Mouse (Mus musculus) gastrocnemius, adult 18-20 months (tissue): ENCODE measurements around the gene Lime1. TPM values are rescaled to one million over a fixed set of nuclear protein-coding genes. Genes with fewer than 3 reads are reported as not detected.

Experiments
- DNase-seq: peaks from one replicate; pipeline ENCODE4 v3.0.0; 2021; ENCODE audit warnings: low spot score
- total RNA-seq, 2 experiments: library from RNA; stranded (reverse); gene quantifications; 2 replicates each; pipeline ENCODE4 v1.2.3; 2021

The Lime1 gene
- total RNA-seq, 2 experiments from 2014 or later, result 3.8 to 4.5 TPM

DNA sequence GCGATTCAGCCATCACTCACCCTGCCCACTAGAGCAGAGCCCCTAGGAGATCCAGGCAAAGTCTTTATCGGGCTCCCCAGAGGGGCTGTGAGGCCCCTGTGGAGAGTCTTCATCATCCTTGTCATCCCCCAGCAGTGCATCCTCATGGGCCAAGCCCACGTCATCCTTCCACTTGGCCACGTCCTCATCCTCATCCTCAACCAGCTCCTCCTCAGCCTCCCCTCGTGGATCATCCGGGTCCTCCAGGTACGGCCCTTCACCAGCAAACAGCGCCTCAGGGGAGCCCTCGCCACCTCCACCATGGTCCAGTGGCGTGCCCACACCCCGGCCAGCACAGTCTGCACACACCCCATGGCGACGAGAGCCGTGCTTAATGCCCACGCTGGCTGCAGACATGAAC is 11.1 kb downstream of the Lime1 start:
- DNase-seq, result no peak

DNA sequence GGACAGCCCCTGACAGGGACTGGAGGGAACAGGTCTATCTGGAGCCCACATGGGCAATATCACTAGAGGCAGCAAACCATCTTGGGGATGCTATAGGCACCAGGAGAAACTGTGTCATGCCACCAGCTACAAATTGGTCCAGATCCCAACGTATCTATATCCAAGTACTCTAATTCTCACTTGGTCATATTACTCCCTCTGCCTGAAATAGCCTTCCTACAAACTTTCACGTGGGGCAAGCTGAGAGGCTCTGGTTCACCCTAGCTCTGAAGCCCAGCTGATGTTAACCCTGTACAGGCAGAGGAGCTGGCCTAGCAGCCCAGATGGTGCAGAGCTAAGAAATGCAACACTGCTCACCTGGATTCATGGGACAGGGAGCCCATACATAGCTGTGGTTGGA is 11.7 kb downstream of the Lime1 start:
- peak; percentile 46 for DNase-seq

- DNase-seq, result peak; percentile 89
Measured at GRCm38 (mm10) chr2:181392600-181393213, 12.8 kb downstream of the Lime1 start.

DNA sequence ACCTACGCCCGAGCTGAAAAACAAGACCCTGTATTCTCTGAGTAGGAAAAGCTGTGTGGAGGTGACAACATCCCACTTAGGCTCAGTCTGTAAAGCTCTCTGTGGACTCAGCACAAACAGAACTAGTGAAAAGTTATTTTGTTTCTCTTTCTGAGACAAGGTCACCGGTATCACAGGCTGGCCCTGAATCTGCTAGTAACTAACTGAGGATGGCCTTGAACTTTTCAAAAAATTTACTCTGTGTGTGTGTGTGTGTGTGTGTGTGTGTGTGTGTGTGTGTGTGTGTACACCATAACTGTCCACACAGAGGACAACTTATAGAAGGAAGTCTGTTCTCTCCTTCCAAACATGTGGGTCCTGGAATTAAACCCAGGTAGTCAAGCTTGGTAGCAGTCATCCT is 14.2 kb downstream of the Lime1 start:
- no peak for DNase-seq

DNA sequence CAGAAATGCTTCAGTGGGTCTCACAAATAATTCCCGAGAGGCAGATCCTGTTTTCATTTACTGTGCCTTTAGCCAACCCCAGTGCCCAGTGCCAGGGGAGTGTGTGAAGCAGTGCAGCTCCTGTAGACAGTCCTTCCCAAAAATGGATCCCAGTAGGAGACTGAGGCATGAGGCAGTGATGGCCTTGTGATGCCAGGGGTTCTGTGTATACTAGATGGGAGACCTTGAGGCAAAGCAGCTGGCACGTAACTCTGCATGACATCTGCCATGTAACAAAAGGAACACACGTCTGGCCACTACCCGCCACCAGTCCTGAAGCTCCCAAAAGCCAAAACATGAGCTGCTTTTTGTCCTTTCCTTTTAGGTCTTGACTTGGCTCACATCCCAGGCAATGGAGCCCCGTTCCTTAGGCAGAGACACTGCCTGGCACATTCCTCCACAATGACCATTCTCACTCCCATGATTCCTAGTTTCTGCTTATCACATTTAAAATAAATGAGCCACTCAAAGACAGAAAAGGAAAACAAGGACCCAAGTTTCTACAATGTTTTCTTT is 17.4 kb downstream of the Lime1 start:
- DNase-seq, result no peak

- no peak for DNase-seq
Measured at GRCm38 (mm10) chr2:181401497-181401896, 21.6 kb downstream of the Lime1 start.

DNA sequence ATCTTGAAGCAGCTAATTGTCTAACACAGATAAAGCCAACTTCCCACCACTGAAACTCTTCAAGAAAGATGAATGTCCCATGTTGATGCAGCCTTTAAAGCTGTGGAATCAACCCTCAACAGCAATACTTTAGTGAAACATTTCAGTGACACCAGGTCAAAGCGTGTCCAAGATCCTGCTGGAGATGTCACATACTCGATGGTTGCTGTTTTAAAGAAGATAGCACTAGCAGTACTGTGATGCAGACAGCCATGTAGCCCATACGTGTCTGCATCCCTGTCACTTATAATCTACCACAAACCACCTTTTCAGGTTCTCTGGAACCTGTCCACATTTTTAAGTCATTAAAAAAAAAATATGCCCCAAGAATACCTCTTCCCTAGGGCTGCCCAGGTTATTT is 23.8 kb downstream of the Lime1 start:
- DNase-seq, result no peak

- no peak for DNase-seq
Measured at GRCm38 (mm10) chr2:181409643-181410042, 29.8 kb downstream of the Lime1 start.

DNA sequence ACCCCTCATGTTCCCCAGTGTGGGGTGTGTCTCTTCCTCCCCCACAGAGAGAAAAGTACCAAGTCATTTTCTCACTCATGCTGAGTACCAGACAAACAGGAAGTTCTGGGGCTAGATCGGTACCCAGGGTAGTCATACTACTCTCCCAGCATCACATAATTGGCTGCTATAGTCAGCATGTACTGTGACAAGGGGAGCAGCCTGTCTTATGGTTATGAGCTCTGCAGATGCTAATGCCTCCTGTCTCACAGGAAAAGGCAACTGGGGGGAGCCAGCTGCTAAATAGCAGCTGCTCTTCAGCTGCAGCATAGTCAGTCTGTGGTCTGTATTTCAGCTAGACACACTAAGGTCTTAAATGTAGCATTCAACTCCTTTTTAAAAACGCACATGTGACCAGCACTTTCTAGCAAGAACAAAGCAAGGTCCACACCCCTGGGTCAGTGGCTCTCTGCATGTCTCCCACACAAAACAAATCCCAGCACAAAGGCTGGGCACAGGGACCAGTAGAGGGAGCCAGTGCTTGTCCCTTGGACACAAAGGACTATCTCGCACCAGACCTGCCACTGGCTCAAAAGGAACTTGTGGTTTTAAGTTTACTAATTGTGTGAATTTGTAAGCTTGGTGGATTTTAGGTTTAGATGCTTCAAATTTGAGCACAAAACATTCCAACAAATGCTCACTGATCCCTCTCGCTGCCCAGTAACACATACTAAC is 31.0 kb downstream of the Lime1 start:
- DNase-seq, result peak; percentile 70

- no peak for DNase-seq
Measured at GRCm38 (mm10) chr2:181413141-181413540, 33.3 kb downstream of the Lime1 start.

- DNase-seq, result peak; percentile 33
Measured at GRCm38 (mm10) chr2:181415945-181416344, 36.1 kb downstream of the Lime1 start.

DNA sequence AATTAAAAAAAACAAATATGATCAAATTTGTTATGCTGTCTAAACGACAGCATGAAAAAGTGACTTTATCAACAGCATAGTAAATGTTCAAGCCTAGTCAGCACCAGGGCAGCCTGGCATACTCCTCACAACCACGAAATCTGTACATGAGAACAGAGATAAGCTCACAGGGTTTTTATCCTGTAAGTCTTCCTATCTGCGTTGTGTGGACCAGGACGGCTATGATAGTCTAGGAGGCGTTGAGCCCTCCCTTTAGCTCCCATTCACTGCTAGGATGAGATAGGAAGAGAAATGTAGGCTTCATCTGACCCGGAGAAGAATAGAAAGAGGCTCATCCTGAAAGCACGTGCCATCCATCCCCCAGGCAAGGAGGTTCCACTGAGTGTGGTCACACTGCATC is 39.5 kb downstream of the Lime1 start:
- no peak for DNase-seq

DNA sequence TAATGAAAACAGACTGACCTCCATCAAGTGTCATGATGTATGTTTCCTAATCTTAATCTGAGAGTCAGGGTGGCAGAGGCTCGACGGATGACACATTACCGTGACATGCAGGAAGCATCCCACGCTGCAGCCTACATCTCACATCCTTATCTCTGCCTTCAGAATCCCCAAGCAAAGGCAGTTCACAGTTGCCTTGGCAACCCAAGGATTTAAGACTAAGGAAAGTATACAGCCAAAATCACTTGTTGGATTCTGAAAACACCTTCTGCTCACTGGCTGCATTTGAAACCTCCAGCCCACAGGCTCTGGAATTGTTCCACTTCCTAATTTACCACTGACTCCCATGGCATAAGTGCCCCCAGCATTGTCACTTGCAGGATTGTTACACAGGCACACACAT is 40.5 kb downstream of the Lime1 start:
- DNase-seq, result no peak

GRCm38 (mm10) chr2:181420903-181421638 is 41.2 kb downstream of the Lime1 start:
- DNase-seq, result no peak

- DNase-seq, result no peak
Measured at GRCm38 (mm10) chr2:181423834-181424233, 44.0 kb downstream of the Lime1 start.

Other genes starting within 250 kb of the Lime1 start
- under 1 TPM in 1 of 2 experiments, not detected in 1; 0.18 TPM for gene Kcnq2, start 244.8 kb upstream of the Lime1 start, total RNA-seq
- 1,000 to 10,000 TPM; 2,039 to 2,096 TPM for gene Eef1a2, start 223.1 kb upstream of the Lime1 start, total RNA-seq
- gene Ppdpf, start 192.8 kb upstream of the Lime1 start, total RNA-seq, result 10 to 100 TPM; 41.7 to 44.5 TPM
- gene Ptk6, start 177.3 kb upstream of the Lime1 start, total RNA-seq, result not detected
- under 1 TPM; 0.19 to 0.21 TPM for gene Srms, start 166.9 kb upstream of the Lime1 start, total RNA-seq
- gene Fndc11, start 160.1 kb upstream of the Lime1 start, total RNA-seq, result not detected
- 1 to 10 TPM; 2.6 to 3.1 TPM for gene Helz2, start 138.1 kb upstream of the Lime1 start, total RNA-seq
- gene Gmeb2, start 92.0 kb upstream of the Lime1 start, total RNA-seq, result 1 to 10 TPM; 7.2 to 8.7 TPM
- gene Stmn3, start 65.6 kb upstream of the Lime1 start, total RNA-seq, result not detected
- gene Rtel1, start 60.3 kb upstream of the Lime1 start, total RNA-seq, result 10 to 100 TPM in 1 of 2 experiments, 1 to 10 TPM in 1; 7.3 to 10.8 TPM
- 10 to 100 TPM; 11.7 to 12.4 TPM for gene Zgpat, start 15.2 kb upstream of the Lime1 start, total RNA-seq
- gene Arfrp1, start 14.7 kb upstream of the Lime1 start, total RNA-seq, result 10 to 100 TPM; 23.0 to 26.5 TPM
- gene Zbtb46, start 79.3 kb downstream of the Lime1 start, total RNA-seq, result 1 to 10 TPM; 3.3 to 5.9 TPM
- not detected for gene Abhd16b, start 113.1 kb downstream of the Lime1 start, total RNA-seq
- 10 to 100 TPM; 48.9 to 51.1 TPM for gene Tpd52l2, start 117.1 kb downstream of the Lime1 start, total RNA-seq
- gene Dnajc5, start 140.4 kb downstream of the Lime1 start, total RNA-seq, result 10 to 100 TPM; 42.2 to 47.7 TPM
- 10 to 100 TPM; 23.2 to 23.4 TPM for gene Uckl1, start 204.8 kb downstream of the Lime1 start, total RNA-seq
- gene Prpf6, start 211.8 kb downstream of the Lime1 start, total RNA-seq, result 10 to 100 TPM; 30.8 to 34.2 TPM
- 10 to 100 TPM; 13.5 to 18.0 TPM for gene Zfp512b, start 212.7 kb downstream of the Lime1 start, total RNA-seq
- gene Samd10, start 219.1 kb downstream of the Lime1 start, total RNA-seq, result 1 to 10 TPM; 1.3 to 3.2 TPM